Mouse (Mus musculus) ovary, postnatal 10 days (tissue): Measurements from ENCODE around the gene Slc25a30.
"Not testable (repeated sequence)": the region's sequence is repeated elsewhere in the genome, so short reads cannot be mapped to it uniquely, and the experiment has no call there.

Experiments
- DNase-seq: peaks from one replicate; pipeline ENCODE4 v3.0.0; 2022; ENCODE audit warnings: low spot score

Slc25a30 gene

GRCm38 (mm10) chr14:75786868-75787793 lies at the start of gene Slc25a30:
Slc25a30 (minus strand) TSS chr14:75787037.
- peak; percentile 90 for DNase-seq

- DNase-seq = no peak
Measured at GRCm38 (mm10) chr14:75836579-75836978, 49.7 kb upstream of the Slc25a30 start.

- no peak for DNase-seq
Measured at GRCm38 (mm10) chr14:75834739-75835381, 48.0 kb upstream of the Slc25a30 start.

- DNase-seq = peak; percentile 46
Measured at GRCm38 (mm10) chr14:75834251-75834738, 47.5 kb upstream of the Slc25a30 start.

GRCm38 (mm10) chr14:75833546-75834250 lies 46.9 kb upstream of the Slc25a30 start:
- peak; percentile 32 for DNase-seq

- no peak for DNase-seq
Measured at GRCm38 (mm10) chr14:75832982-75833381, 46.1 kb upstream of the Slc25a30 start.

GRCm38 (mm10) chr14:75832031-75832430 lies 45.2 kb upstream of the Slc25a30 start:
- no peak for DNase-seq

- not testable (repeated sequence) for DNase-seq
Measured at GRCm38 (mm10) chr14:75829817-75830216, 43.0 kb upstream of the Slc25a30 start.

- peak; percentile 71 for DNase-seq
Measured at GRCm38 (mm10) chr14:75828866-75829806, 42.3 kb upstream of the Slc25a30 start.

GRCm38 (mm10) chr14:75828221-75828620 lies 41.4 kb upstream of the Slc25a30 start:
- no peak for DNase-seq

GRCm38 (mm10) chr14:75826851-75827410 lies 40.1 kb upstream of the Slc25a30 start:
- DNase-seq = no peak

GRCm38 (mm10) chr14:75820007-75820406 lies 33.2 kb upstream of the Slc25a30 start:
- DNase-seq = no peak

- no peak for DNase-seq
Measured at GRCm38 (mm10) chr14:75819341-75819740, 32.5 kb upstream of the Slc25a30 start.

GRCm38 (mm10) chr14:75818528-75818927 lies 31.7 kb upstream of the Slc25a30 start:
- DNase-seq = no peak

- no peak for DNase-seq
Measured at GRCm38 (mm10) chr14:75809931-75810330, 23.1 kb upstream of the Slc25a30 start.

- DNase-seq = no peak
Measured at GRCm38 (mm10) chr14:75807800-75808199, 21.0 kb upstream of the Slc25a30 start.

- DNase-seq = no peak
Measured at GRCm38 (mm10) chr14:75797769-75798386, 11.0 kb upstream of the Slc25a30 start.

- DNase-seq = no peak
Measured at GRCm38 (mm10) chr14:75795918-75796317, 9.1 kb upstream of the Slc25a30 start.

GRCm38 (mm10) chr14:75794726-75795125 lies 7.9 kb upstream of the Slc25a30 start:
- DNase-seq = no peak

GRCm38 (mm10) chr14:75794324-75794723 lies 7.5 kb upstream of the Slc25a30 start:
- no peak for DNase-seq
